Mouse (Mus musculus) midbrain, embryonic 13.5 days (tissue): ENCODE results near the gene Rab5if. TPM values are rescaled to one million over a fixed set of nuclear protein-coding genes. Genes with fewer than 3 reads are reported as not detected.
"Not testable (repeated sequence)": the region's sequence is repeated elsewhere in the genome, so short reads cannot be mapped to it uniquely, and the experiment has no call there.

Experiments
- ATAC-seq: fragments of 200-750 bp; cut with Nextera tagmentation; 2 replicates; pipeline ENCODE4 v1.8.0; 2017; ENCODE audit warnings: mild to moderate bottlenecking, moderate TSS enrichment, moderate library complexity
- H3K27ac ChIP-seq: fragments of 300-500 bp; sonication (generic); 2 replicates; pipeline ENCODE4 v1.5.1; 2015; ENCODE audit warnings: inconsistent platforms, mild to moderate bottlenecking, moderate library complexity
- H3K27me3 ChIP-seq: fragments of 300-500 bp; sonication (generic); 2 replicates; pipeline ENCODE4 v1.6.1; 2015; ENCODE audit warnings: mild to moderate bottlenecking, inconsistent platforms
- H3K36me3 ChIP-seq: fragments of 300-500 bp; sonication (generic); 2 replicates; pipeline ENCODE4 v1.6.1; 2015; ENCODE audit warnings: mild to moderate bottlenecking, inconsistent platforms
- H3K4me1 ChIP-seq: fragments of 300-500 bp; sonication (generic); replicated peaks from 2 replicates; pipeline ENCODE4 v1.6.1; 2015; ENCODE audit warnings: inconsistent platforms
- H3K4me2 ChIP-seq: fragments of 300-500 bp; sonication (generic); replicated peaks from 2 replicates; pipeline ENCODE4 v1.6.1; 2015; ENCODE audit warnings: moderate library complexity, mild to moderate bottlenecking, inconsistent platforms
- H3K4me3 ChIP-seq: fragments of 300-500 bp; sonication (generic); replicated peaks from 2 replicates; pipeline ENCODE4 v1.5.1; 2015; ENCODE audit warnings: mild to moderate bottlenecking, inconsistent platforms
- H3K9ac ChIP-seq: fragments of 300-500 bp; sonication (generic); replicated peaks from 2 replicates; pipeline ENCODE4 v1.6.1; 2015; ENCODE audit warnings: mild to moderate bottlenecking, inconsistent platforms
- H3K9me3 ChIP-seq: fragments of 300-500 bp; sonication (generic); 2 replicates; pipeline ENCODE4 v1.6.1; 2016; ENCODE audit warnings: mild to moderate bottlenecking, inconsistent platforms
- WGBS: fragments of 180-500 bp; shearing (Covaris S2); methylation state at CpG from one replicate; pipeline ENCODE4 v1.1.7; 2015; 5-methylcytosine and 5-hydroxymethylcytosine counted together
- polyA plus RNA-seq: library from polyadenylated mRNA; unstranded; fragments of >200 nt; fragmentation: Nextera tagmentation; extraction: Ambion mirVana; gene quantifications from 2 replicates; pipeline ENCODE4 v1.2.1, GENCODE M21; 2015

The Rab5if gene
- polyA plus RNA-seq, 1 experiment from 2014 or later, result 158 TPM

DNA sequence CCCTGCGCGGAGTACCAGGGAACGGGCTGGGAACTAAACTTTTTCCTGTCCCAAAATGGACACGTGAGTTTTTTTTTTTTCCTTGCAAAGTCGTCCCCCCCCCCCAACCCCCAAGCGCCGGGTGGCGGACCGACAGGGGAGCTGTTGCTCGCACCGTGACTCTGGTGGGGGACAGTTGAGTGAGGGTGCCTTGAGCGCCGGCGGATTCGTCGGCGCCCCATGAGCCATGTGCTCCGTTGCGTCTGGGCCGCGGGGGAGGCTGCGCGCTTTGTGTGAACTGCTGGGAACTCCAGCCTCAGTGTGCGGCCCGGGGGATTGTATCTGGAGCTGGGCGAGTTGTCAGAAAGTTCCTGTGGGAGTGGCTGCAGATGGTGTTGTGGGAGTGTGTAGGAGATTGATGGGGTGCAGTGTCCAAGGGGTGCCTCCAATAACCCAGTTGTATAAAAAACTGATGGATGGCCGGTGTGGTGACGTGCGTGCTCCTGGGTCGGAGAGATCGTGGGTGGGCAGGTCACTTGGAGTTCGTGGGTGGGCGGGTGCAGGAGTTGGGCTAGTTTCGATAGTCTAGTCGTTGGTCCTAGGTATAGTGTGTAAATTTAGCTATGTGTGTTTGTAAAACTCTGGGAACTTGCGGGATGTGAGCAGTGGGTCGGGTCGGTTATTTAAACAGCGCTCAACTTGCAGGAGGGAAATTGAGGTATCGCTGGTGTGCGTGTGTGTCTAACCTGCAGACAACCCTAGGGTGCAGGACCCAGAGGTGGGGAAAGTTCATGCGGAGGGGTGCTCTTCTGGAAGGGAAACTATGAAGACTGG is 21.7 kb upstream of the Rab5if start:
- H3K4me3 ChIP-seq, result peak overlapping the region; percentile 73
- WGBS, result under 1% methylated on average over 42 of the region's 42 CpGs
- H3K27ac ChIP-seq, result peak overlapping the region; percentile 84
- peak; percentile 13; the same call in 1 of the 2 replicates for ATAC-seq
- H3K36me3 ChIP-seq, result peaks cover 4% of the 10 kb centered on the region; the same call in 1 of the 2 replicates
- peak overlapping the region; percentile 98 for H3K4me2 ChIP-seq
- H3K9me3 ChIP-seq, result no peaks in the 10 kb centered on the region
- H3K9ac ChIP-seq, result peak overlapping the region; percentile 79
- peaks cover 72% of the 10 kb centered on the region for H3K4me1 ChIP-seq
- peaks cover 14% of the 10 kb centered on the region; the same call in 1 of the 2 replicates for H3K27me3 ChIP-seq

DNA sequence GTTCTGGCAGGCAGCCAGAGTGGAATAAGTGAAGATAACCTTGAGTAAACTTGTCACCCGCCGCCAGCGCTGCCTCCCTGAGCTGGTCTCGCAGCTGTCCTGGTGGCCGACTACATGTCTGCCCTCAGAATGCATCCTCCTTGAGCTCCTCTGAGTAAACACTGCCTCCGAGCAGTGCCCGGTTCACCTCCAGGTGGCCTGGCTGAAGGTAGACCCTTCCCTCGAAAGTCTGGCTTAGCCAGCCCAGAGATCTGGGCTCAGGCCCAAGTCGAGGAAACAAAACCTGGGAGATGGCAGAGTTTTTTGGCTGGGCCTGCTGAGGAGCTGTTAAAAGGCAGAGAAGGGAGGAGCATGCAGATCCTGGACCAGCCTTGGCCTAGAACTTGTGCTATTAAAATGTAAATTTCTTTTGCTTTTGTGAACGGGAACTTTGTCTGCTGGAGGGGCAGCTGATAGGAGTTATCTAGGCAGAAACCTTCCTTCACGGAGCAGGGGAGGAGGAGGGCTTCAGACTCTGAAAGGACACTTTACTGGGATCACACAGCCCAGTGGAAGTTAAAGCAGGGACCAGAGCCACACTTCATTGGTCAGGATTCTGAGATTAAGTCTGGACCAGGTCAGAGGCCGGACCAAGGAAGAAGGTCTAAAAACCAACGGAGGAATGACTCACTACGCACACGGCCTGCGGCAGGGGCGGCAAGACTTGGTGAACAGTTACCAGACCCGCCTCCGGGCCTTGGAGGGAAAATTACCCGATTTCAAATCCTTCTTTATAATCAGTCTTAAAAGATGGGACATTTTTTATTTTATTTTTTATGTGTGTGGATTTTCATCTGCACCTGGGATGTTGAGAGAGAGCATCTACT is 20.9 kb upstream of the Rab5if start:
- peaks cover 79% of the 10 kb centered on the region for H3K4me1 ChIP-seq
- peak overlapping the region; percentile 98 for H3K4me2 ChIP-seq
- 3% methylated on average over 20 of the region's 20 CpGs for WGBS
- peak overlapping the region; percentile 79 for H3K9ac ChIP-seq
- H3K27ac ChIP-seq, result peak overlapping the region; percentile 84
- ATAC-seq, result peak; percentile 31; the same call in 1 of the 2 replicates
- H3K36me3 ChIP-seq, result 0 out of 2 replicates have a peak, but pooled peaks cover 4% of the 10 kb centered on the region
- no peaks in the 10 kb centered on the region for H3K9me3 ChIP-seq
- peak overlapping the region; percentile 73 for H3K4me3 ChIP-seq
- H3K27me3 ChIP-seq, result peaks cover 14% of the 10 kb centered on the region; the same call in 1 of the 2 replicates

GRCm38 (mm10) chr2:156842711-156843110 is 20.2 kb upstream of the Rab5if start:
- H3K4me1 ChIP-seq, result peaks cover 84% of the 10 kb centered on the region
- no peak for ATAC-seq
- peak overlapping the region; percentile 98 for H3K4me2 ChIP-seq
- H3K36me3 ChIP-seq, result 0 out of 2 replicates have a peak, but pooled peaks cover 5% of the 10 kb centered on the region
- WGBS, result 8% methylated on average over 11 of the region's 11 CpGs
- H3K4me3 ChIP-seq, result peak overlapping the region; percentile 73
- peaks cover 14% of the 10 kb centered on the region; the same call in 1 of the 2 replicates for H3K27me3 ChIP-seq
- no peaks in the 10 kb centered on the region for H3K9me3 ChIP-seq
- peak overlapping the region; percentile 84; the same call in 1 of the 2 replicates for H3K27ac ChIP-seq
- no peak overlapping the region for H3K9ac ChIP-seq

DNA sequence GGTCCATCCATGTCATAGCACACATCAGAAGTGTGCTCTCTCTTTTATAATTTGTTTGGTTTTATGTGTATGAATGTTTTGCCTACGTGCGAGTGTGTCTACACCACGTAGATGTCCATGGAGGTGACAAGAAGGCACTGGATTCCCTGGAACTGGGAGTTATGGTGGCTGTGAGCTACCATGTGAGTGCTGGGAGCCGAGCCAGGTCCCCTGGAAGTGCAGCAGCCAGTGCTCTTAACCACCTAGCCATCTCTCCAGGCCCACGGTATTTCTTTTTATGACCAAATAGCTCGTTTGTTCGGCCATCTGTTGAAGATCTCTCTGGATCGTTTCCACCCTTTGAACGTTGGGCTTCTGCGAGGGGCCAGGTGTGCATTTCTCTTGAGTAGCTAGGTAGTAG is 19.6 kb upstream of the Rab5if start:
- no peak overlapping the region for H3K9ac ChIP-seq
- H3K4me1 ChIP-seq, result peaks cover 90% of the 10 kb centered on the region
- H3K27me3 ChIP-seq, result peaks cover 14% of the 10 kb centered on the region; the same call in 1 of the 2 replicates
- H3K9me3 ChIP-seq, result no peaks in the 10 kb centered on the region
- no peak for ATAC-seq
- no peak overlapping the region for H3K4me3 ChIP-seq
- 84% methylated on average over 10 of the region's 10 CpGs for WGBS
- H3K4me2 ChIP-seq, result peak overlapping the region; percentile 98
- H3K27ac ChIP-seq, result no peak overlapping the region
- 0 out of 2 replicates have a peak, but pooled peaks cover 5% of the 10 kb centered on the region for H3K36me3 ChIP-seq

DNA sequence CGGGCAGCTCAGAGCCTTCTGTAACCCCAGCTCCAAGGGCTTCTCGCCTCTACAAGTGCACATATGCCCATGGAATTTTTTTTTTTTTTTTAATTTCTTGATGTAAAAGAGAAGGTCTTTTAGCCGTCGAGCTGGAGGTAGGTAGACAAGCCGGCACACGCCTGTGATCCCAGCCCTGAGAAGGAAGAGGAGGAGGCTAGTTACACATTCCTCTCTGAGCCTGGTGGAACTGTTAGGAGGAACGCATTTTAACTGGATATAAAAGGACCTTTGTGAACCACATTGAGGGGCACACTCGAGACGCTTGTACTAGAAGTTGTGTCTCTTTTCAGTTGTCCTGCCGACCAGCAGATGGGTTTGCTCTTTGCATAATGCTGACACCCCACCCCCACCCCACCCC is 18.2 kb upstream of the Rab5if start:
- no peak for ATAC-seq
- Histone ChIP-seq H3K27me3 (peaks cover 12% of the 10 kb centered on the region; the same call in 1 of the 2 replicates), H3K27ac (peak overlapping the region; percentile 35), H3K4me1 (peaks cover 83% of the 10 kb centered on the region), H3K4me2 (0 out of 2 replicates have a peak overlapping the region, but pooled peaks have one; percentile 6), H3K9me3 (no peaks in the 10 kb centered on the region), H3K9ac (no peak overlapping the region), H3K36me3 (peaks cover 11% of the 10 kb centered on the region; the same call in 1 of the 2 replicates), H3K4me3 (no peak overlapping the region)
- WGBS, result 42% methylated on average over 10 of the region's 10 CpGs

- Histone ChIP-seq H3K4me3 (no peak overlapping the region), H3K36me3 (peaks cover 32% of the 10 kb centered on the region), H3K27me3 (no peaks in the 10 kb centered on the region), H3K4me2 (no peak overlapping the region), H3K9ac (no peak overlapping the region), H3K27ac (peak overlapping the region; percentile 49; the same call in 1 of the 2 replicates), H3K4me1 (peaks cover 53% of the 10 kb centered on the region), H3K9me3 (no peaks in the 10 kb centered on the region)
- ATAC-seq, result no peak
- 58% methylated on average over 6 of the region's 6 CpGs for WGBS
Observed at GRCm38 (mm10) chr2:156847653-156848052, 15.3 kb upstream of the Rab5if start.

- H3K27ac ChIP-seq, result 0 out of 2 replicates have a peak overlapping the region, but pooled peaks have one; percentile 6
- H3K9ac ChIP-seq, result no peak overlapping the region
- WGBS, result 96% methylated on average over 6 of the region's 6 CpGs
- no peak overlapping the region for H3K4me2 ChIP-seq
- H3K4me3 ChIP-seq, result no peak overlapping the region
- ATAC-seq, result no peak
- H3K27me3 ChIP-seq, result no peaks in the 10 kb centered on the region
- H3K36me3 ChIP-seq, result peaks cover 32% of the 10 kb centered on the region
- H3K4me1 ChIP-seq, result peaks cover 43% of the 10 kb centered on the region
- no peaks in the 10 kb centered on the region for H3K9me3 ChIP-seq
Observed at GRCm38 (mm10) chr2:156848526-156849182, 14.3 kb upstream of the Rab5if start.

DNA sequence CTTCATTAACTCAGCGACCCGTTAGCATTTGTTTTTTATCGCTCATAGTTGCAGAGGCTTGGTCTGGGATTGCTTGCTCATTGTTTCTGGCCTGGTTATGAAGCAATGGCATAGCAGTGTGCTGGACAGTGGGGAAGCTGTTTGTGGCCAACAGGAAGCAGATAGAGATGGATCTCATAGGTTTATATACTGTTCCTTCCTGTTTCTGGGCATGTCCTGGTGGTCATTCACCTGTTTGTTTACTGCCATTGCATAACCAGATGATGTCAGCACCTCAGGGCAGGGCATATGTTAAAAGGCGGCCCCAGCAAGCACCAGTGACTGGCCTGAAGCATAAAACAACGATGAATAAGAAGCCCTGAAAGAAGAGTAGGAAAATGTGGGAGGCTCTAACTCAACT is 12.4 kb upstream of the Rab5if start:
- Histone ChIP-seq H3K9me3 (no peaks in the 10 kb centered on the region), H3K27me3 (no peaks in the 10 kb centered on the region), H3K9ac (no peak overlapping the region), H3K4me1 (peaks cover 25% of the 10 kb centered on the region), H3K27ac (no peak overlapping the region), H3K36me3 (peaks cover 32% of the 10 kb centered on the region), H3K4me2 (no peak overlapping the region), H3K4me3 (no peak overlapping the region)
- no peak for ATAC-seq
- WGBS, result 88% methylated on average over 5 of the region's 5 CpGs

DNA sequence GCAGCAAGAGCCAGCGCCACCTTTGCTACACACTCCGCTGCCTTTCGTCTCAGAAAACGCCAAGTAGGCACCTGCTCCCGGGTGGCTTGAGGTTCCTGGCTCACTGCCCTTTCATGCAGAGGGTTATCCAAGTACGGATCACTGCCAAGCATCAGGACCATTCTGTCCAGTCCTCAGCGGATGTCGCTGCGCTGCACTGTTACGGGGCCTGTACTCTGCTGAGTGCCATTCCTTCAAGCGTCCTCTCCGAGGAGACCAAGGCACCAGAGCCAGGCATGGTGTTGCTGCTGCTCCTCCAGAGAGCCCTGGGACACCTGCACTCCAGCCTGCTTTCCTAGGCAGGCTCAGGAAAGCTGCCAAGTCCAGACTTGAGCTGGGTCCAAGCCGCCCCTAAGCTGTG is 9.3 kb upstream of the Rab5if start:
- not testable (repeated sequence) for H3K9ac ChIP-seq, H3K9me3 ChIP-seq, H3K27ac ChIP-seq, H3K4me2 ChIP-seq, ATAC-seq, H3K4me1 ChIP-seq, H3K4me3 ChIP-seq, H3K27me3 ChIP-seq
- H3K36me3 ChIP-seq, result peaks cover 46% of the 10 kb centered on the region
- 86% methylated on average over 9 of the region's 13 CpGs for WGBS

- not testable (repeated sequence) for H3K9me3 ChIP-seq, H3K4me1 ChIP-seq, H3K27ac ChIP-seq, H3K9ac ChIP-seq, H3K27me3 ChIP-seq, H3K4me2 ChIP-seq, ATAC-seq, H3K4me3 ChIP-seq
- WGBS, result 48% methylated on average over 13 of the region's 13 CpGs
- H3K36me3 ChIP-seq, result peaks cover 43% of the 10 kb centered on the region
Observed at GRCm38 (mm10) chr2:156853999-156854771, 8.7 kb upstream of the Rab5if start.

- ATAC-seq, result no peak
Observed at GRCm38 (mm10) chr2:156856311-156856710, 6.6 kb upstream of the Rab5if start.

More at GRCm38 (mm10) chr2:156856311-156856710, 6.6 kb upstream of the Rab5if start:
- 96% methylated on average over 1 of the region's 1 CpGs for whole genome bisulfite sequencing
- no peaks in the 10 kb centered on the region for H3K9me3 ChIP-seq
- H3K4me3 ChIP-seq, result no peak overlapping the region
- no peak overlapping the region for H3K4me2 ChIP-seq
- H3K9ac ChIP-seq, result no peak overlapping the region
- no peak overlapping the region for H3K27ac ChIP-seq
- no peaks in the 10 kb centered on the region for H3K27me3 ChIP-seq
- peaks cover 34% of the 10 kb centered on the region for H3K36me3 ChIP-seq
- peaks cover 9% of the 10 kb centered on the region for H3K4me1 ChIP-seq
